In the genomic region with DNA sequence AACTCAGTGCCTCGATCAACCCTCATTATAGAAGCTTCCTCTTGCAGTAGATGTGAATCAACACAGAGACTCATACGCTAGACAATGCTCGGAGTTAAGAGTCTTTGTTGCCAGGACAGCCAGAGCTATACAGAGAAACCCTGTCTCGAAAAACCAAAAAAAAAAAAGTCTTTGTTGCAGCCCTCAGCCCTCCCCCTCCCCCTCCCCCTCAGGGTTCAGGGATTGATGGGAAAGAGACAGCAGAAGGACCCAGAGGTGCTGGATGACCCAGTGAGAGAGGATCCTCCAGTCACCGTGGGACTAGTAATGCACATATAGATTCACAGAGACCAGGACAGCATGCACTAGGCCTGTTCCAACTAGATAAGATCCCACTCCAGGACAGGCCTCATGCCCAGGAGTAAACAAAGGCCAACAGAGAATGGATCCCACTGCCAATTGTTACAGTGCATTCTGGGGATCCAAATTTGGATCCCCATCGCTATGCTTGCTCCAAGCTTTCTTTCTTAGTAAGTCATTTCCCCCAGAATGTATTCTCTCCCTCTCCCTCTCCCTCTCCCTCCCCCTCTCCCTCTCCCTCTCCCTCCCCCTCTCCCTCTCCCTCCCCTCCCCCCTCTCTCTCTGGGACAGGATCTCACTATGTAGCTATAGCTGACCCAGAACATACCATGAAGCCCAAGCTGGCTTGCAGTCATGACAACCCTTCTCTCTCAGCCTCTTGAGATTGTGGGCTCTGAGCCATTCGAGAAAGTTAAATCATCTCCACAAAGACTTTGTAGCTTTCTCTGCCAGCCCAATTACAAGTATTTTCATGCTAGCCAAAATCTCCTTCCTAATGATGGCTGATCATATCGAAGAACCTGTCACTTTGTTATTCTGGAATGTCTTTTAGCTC, we compare ENCODE assay signal across 10 mouse cellular contexts. TPM values are rescaled to one million over a fixed set of nuclear protein-coding genes. Genes with fewer than 3 reads are reported as not detected.
DNase-seq lines count a peak whose midpoint lies in the region; ATAC-seq and TF ChIP-seq lines count a peak whose summit lies in the region.
"Had no signal": no experiment of that assay in that cellular context is flagged by ENCODE, and none has a peak within 500 bp of the region (broad histone marks: within the 10 kb centered on the region; RNA-seq: fewer than 3 reads in every experiment).

No protein-coding gene starts in this region.

- peak overlapping the region; percentile 10; the same call in 1 of the 2 replicates for H3K27ac ChIP-seq in heart, adult 2 months
- peak overlapping the region; percentile 56 for H3K27ac ChIP-seq in limb, embryonic 10.5 days
- H3K27ac ChIP-seq in midbrain, postnatal 0 days (ENCODE audit: low read depth, low read length) = no peak overlapping the region
- H3K27ac ChIP-seq in gastrocnemius, adult 2 months = no peak overlapping the region

- H3K36me3 ChIP-seq in heart, adult 2 months (ENCODE audit: control insufficient read depth, insufficient read depth, low read length) = no peaks in the 10 kb centered on the region
- H3K36me3 ChIP-seq in limb, embryonic 10.5 days = no peaks in the 10 kb centered on the region
- no peaks in the 10 kb centered on the region for H3K36me3 ChIP-seq in midbrain, postnatal 0 days (ENCODE audit: insufficient read depth, low read length)

- peak; percentile 62 for DNase-seq in retina, postnatal 1 day
- DNase-seq in retina, embryonic 14.5 days (ENCODE audit: low spot score) = no peak
- DNase-seq in heart, adult 2 months = peak; percentile 35 to 66
- no peak for DNase-seq in limb, embryonic 10.5 days (ENCODE audit: low spot score)
- DNase-seq in midbrain, postnatal 0 days (ENCODE audit: low spot score) = peak; percentile 46
- no peak for DNase-seq in gastrocnemius, adult 2 months
- DNase-seq in cerebellum, adult 9-10 months = no peak
- DNase-seq in gastrocnemius, adult 18-20 months (ENCODE audit: low spot score) = no peak
- DNase-seq: adrenal gland, postnatal 36 days; layer of hippocampus, adult 9-11 months had no signal

- intact Hi-C loops in heart, adult 2 months (cut with DNase I) = no loop called here
- intact Hi-C loops in gastrocnemius, adult 2 months (cut with DNase I) = no loop called here

- peak; percentile 47; the same call in 1 of the 2 replicates for TF ChIP-seq EP300 in heart, adult 2 months (IDR thresholded peaks at IDR 0.05; ENCODE audit: insufficient read depth, low read depth, low read length)

- TF ChIP-seq CTCF in heart, adult 2 months (IDR thresholded peaks at IDR 0.05) = no peak
- no peak for TF ChIP-seq CTCF in midbrain, postnatal 0 days (IDR thresholded peaks at IDR 0.05)
- TF ChIP-seq CTCF in gastrocnemius, adult 2 months (IDR thresholded peaks at IDR 0.05) = no peak

- H3K9ac ChIP-seq in heart, adult 2 months (ENCODE audit: low read depth, low read length) = no peak overlapping the region
- no peak overlapping the region for H3K9ac ChIP-seq in midbrain, postnatal 0 days (replicated peaks; ENCODE audit: low read length, poor library complexity, severe bottlenecking)

- no peaks in the 10 kb centered on the region for H3K79me2 ChIP-seq in heart, adult 2 months (replicated peaks; ENCODE audit: control insufficient read depth, insufficient read depth, low read length)

- no peak for ATAC-seq in midbrain, postnatal 0 days (ENCODE audit: low FRiP score)

- H3K4me1 ChIP-seq in heart, adult 2 months (ENCODE audit: control insufficient read depth, insufficient read depth, low read length) = peaks cover 2% of the 10 kb centered on the region
- peaks cover 51% of the 10 kb centered on the region for H3K4me1 ChIP-seq in limb, embryonic 10.5 days
- peaks cover 3% of the 10 kb centered on the region; the same call in 1 of the 2 replicates for H3K4me1 ChIP-seq in midbrain, postnatal 0 days (ENCODE audit: insufficient read depth, low read length)

- no peak for TF ChIP-seq POLR2A in heart, adult 2 months (IDR thresholded peaks at IDR 0.05; ENCODE audit: insufficient read depth, low read depth, low read length)

- H3K4me2 ChIP-seq in midbrain, postnatal 0 days (ENCODE audit: low read depth, low read length, poor library complexity, severe bottlenecking) = no peak overlapping the region

- no peaks in the 10 kb centered on the region for H3K27me3 ChIP-seq in heart, adult 2 months (ENCODE audit: control insufficient read depth, insufficient read depth, low read length)
- H3K27me3 ChIP-seq in limb, embryonic 10.5 days (ENCODE audit: low read depth, poor library complexity, severe bottlenecking) = no peaks in the 10 kb centered on the region
- no peaks in the 10 kb centered on the region for H3K27me3 ChIP-seq in midbrain, postnatal 0 days (ENCODE audit: insufficient read depth, low read length)

- no peaks in the 10 kb centered on the region for H3K9me3 ChIP-seq in limb, embryonic 10.5 days (replicated peaks)
- no peaks in the 10 kb centered on the region for H3K9me3 ChIP-seq in midbrain, postnatal 0 days (ENCODE audit: low read length)

- 43% methylated on average over 8 of the region's 8 CpGs for WGBS in heart, adult 2 months
- 91% methylated on average over 8 of the region's 8 CpGs for WGBS in limb, embryonic 10.5 days
- WGBS in midbrain, postnatal 0 days = 55% methylated on average over 8 of the region's 8 CpGs

- no peak overlapping the region for H3K4me3 ChIP-seq in heart, adult 2 months
- no peak overlapping the region for H3K4me3 ChIP-seq in limb, embryonic 10.5 days
- H3K4me3 ChIP-seq in midbrain, postnatal 0 days (ENCODE audit: low read depth, low read length) = no peak overlapping the region
- no peak overlapping the region for H3K4me3 ChIP-seq in gastrocnemius, adult 2 months

RNA-seq across cellular contexts. Expression of gene Slc1a3, which starts 52.2 kb away (rescaled TPM):
- 1 to 10 TPM; 1.6 to 1.9 TPM for total RNA-seq in heart, adult 2 months (2021)
- 2.5 and 5.3 TPM in 2 replicates for polyA plus RNA-seq in heart, adult 2 months (2012; rRNA removed)
- 19.9 and 24.1 TPM in 2 replicates for polyA plus RNA-seq in limb, embryonic 10.5 days (2016; fragmentation: Nextera tagmentation; extraction: Ambion mirVana)
- 166 and 195 TPM in 2 replicates for total RNA-seq in midbrain, postnatal 0 days (2014; rRNA removed)
- polyA plus RNA-seq in midbrain, postnatal 0 days (2015; fragmentation: Nextera tagmentation; extraction: Ambion mirVana) = 145 and 147 TPM in 2 replicates
- total RNA-seq in gastrocnemius, adult 2 months (2021) = 1 to 10 TPM; 1.2 TPM
- total RNA-seq in gastrocnemius, adult 18-20 months (2021) = 1 to 10 TPM; 1.4 to 1.8 TPM

Comparison
In these comparisons a context has a peak if more than half of its experiments do, and no peak if none do; other contexts are left out.
1. DNase-seq: peak in retina, postnatal 1 day (single experiment), heart, adult 2 months (2 of 2) and midbrain, postnatal 0 days (single experiment); none in retina, embryonic 14.5 days (single experiment), limb, embryonic 10.5 days (single experiment), gastrocnemius, adult 2 months (single experiment), cerebellum, adult 9-10 months (single experiment) and gastrocnemius, adult 18-20 months (single experiment).
2. H3K27ac ChIP-seq: peak in heart, adult 2 months (single experiment) and limb, embryonic 10.5 days (single experiment); none in midbrain, postnatal 0 days (single experiment) and gastrocnemius, adult 2 months (single experiment).
3. RNA of gene Slc1a3, which starts 52.2 kb away (total RNA-seq): 166 to 195 TPM in midbrain, postnatal 0 days; 1.6 to 1.9 TPM in heart, adult 2 months, 1.4 to 1.8 TPM in gastrocnemius, adult 18-20 months and 1.2 TPM in gastrocnemius, adult 2 months; every median in the first group is over 10 times any median in the second.